Mouse (Mus musculus): ENCODE results near the gene Ifnl2. TPM values are rescaled to one million over a fixed set of nuclear protein-coding genes. Genes with fewer than 3 reads are reported as not detected.

Gene Ifnl2
- polyA plus RNA-seq, 2 experiments from 2014 or later: not detected

- ATAC-seq: no peak
These were observed 19.4 kb downstream of the Ifnl2 start for GRCm38 (mm10) chr7:28490903-28491302.

GRCm38 (mm10) chr7:28490410-28490809 is 19.8 kb downstream of the Ifnl2 start:
- ATAC-seq: peak; percentile 45

DNA sequence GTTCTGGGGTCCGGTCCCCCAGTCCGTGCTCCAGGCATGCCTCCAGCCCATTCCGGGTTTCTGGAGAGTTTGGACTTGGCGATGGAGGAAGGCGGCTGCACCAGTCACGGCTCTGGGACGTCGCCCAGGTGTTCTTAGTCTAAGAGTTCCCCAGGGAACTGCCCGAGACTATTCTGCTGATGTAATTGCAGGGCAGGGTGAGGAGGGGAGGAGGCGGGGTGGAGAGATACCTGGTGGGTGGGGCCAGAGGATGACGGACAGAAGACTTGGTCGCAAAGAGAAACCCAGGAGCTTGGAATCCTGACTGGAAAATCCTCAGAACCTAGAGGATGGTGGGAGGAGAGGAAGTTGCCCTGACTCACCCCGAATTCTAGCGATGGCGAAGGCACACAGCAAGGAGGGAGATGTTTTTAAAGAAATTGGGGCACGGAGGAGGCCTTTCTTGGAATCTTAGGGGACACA is 22.2 kb downstream of the Ifnl2 start:
- ATAC-seq: no peak

GRCm38 (mm10) chr7:28484192-28484591 is 26.1 kb downstream of the Ifnl2 start:
- ATAC-seq: no peak

- ATAC-seq: no peak
These were observed 27.4 kb downstream of the Ifnl2 start for GRCm38 (mm10) chr7:28482854-28483253.

DNA sequence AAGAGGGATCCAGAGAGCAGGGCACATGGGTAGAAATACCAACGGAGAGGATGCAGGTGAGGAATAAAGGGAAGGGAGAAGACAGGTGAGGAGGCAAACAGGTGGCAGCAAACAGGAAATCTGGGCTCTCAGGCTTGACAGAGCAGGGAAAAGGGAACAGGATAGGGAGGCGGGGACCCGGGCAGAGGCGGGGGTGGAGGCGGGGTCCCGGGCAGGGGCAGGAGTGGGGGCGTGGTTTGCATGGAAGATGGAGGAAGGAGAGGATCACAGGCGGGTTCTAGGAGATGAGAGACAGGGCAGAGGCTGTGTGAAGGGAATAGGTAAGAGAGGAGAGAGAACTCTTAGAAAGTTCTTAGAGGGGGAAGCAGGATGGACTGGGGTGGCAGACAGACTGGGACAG is 31.4 kb downstream of the Ifnl2 start:
- ATAC-seq: no peak

DNA sequence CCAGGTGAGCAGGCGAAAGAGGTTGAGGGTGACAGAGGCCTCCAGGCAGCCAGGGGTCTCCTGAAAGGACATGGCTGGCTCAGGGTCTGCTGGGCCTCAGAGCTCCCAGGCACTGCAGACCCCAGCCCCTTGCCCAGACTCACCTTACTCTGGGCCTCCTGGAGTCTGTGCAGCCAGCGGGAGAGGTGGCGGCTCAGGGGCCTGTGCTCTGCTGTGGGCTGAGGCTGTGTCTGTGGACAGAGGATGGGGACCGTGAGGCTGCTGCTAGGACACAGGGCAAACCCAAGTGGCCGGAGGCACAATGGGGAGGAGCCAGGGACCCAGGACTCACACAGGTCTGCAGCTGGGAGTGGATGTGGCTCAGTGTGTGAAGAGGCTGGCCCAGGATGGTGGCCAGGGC is 32.9 kb downstream of the Ifnl2 start:
- ATAC-seq: no peak

GRCm38 (mm10) chr7:28476191-28476590 is 34.1 kb downstream of the Ifnl2 start:
- ATAC-seq: no peak

DNA sequence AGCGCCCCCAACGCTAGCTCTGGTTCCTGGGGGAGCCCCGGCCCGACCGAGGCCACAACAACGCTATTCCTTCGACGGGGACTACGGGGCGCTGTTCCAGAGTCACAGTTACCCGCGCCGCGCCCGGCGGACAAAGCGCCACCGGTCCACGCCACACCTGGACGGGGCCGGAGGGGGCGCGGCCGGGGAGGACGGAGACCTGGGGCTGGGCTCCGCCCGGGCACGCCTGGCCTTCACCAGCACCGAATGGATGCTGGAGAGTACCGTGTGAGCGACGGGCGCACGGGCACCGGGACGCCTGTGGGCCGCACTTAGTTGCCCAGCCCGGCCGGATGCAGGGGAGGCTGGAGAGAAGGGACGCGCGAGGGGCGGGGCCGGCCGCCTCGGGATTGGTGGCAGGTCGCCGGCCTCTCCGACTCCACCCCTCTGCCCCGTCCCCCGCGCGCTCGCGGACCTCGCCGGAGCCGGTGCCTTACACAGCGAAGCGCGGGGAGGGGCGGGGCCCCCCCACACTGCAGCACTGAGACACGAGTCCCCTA is 43.0 kb downstream of the Ifnl2 start:
- peak; percentile 26 for ATAC-seq

DNA sequence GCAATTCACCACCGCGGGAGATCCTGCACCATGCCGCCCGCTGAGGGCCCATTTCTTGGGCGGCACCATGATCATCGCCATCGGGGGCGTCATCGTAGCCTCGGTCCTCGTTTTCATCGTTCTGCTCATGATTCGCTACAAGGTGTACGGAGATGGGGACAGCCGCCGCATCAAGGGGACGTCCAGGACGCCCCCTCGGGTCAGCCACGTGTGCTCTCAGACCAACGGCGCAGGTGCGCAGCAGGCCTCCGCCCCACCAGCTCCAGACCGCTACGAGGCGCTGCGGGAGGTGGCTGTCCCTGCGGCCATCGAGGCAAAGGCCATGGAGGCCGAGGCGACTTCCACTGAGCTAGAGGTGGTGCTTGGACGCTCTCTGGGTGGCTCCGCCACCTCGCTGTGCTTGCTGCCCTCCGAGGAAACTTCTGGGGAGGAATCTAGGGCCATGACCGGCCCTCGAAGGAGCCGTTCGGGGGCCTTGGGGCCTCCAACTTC is 43.5 kb downstream of the Ifnl2 start:
- ATAC-seq: no peak

DNA sequence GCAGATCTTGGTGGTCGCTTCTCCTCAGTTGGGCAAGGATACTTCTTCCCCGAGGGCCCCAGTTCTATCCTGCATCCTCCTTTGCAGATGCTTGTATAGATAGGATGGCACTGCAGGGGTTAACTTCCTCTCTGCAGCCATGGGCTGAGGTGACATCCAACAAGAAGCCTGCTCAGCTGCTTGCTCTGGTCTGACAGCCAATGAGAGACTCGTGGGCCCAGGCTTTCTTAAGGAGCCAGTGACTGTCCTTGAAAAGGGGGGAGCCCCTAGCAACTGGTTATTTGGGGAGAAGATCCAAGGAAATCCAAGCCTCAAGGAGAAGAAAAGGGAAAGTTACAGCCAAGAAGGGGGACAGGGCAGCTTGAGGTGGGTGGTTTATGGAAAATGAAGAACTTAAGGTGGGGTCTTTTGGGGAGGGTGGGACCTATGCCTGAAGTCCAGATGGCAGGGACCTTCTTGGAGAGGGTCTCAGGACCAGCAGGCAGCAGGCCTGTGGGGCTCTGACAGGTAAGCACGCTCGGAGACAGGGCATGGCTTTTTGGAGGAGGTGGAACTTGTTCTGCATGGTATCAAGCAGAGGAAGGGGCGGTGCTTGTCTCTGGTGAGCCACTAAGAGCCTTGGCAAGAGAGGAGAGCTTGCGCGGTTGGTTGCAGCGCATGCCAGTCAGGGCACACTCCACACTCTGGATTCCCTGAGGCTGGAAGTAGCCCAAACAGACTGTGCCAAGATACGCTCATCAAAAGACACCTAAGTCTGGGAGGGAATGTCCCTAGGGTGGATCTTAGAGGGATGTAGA is 45.6 kb downstream of the Ifnl2 start:
- no peak for ATAC-seq

GRCm38 (mm10) chr7:28462769-28463168 is 47.5 kb downstream of the Ifnl2 start:
- ATAC-seq: no peak

GRCm38 (mm10) chr7:28460361-28460760 is 49.9 kb downstream of the Ifnl2 start:
- ATAC-seq: no peak

Other genes starting within 250 kb of the Ifnl2 start
- gene Eid2, start 242.6 kb downstream of the Ifnl2 start, polyA plus RNA-seq (2017; shearing (Covaris generic)): under 1 TPM in 1 of 2 experiments, not detected in 1; 0.62 TPM
- 1 to 10 TPM in 1 of 2 experiments, under 1 TPM in 1; 0.94 to 1.8 TPM for gene Eid2b, start 232.7 kb downstream of the Ifnl2 start, polyA plus RNA-seq (2017; shearing (Covaris generic))
- gene Selenov, start 219.3 kb downstream of the Ifnl2 start, polyA plus RNA-seq (2017; shearing (Covaris generic)): not detected
- not detected for gene Dll3, start 208.2 kb downstream of the Ifnl2 start, polyA plus RNA-seq (2017; shearing (Covaris generic))
- 10 to 100 TPM; 35.3 to 36.3 TPM for gene Timm50, start 198.4 kb downstream of the Ifnl2 start, polyA plus RNA-seq (2017; shearing (Covaris generic))
- gene Supt5, start 171.7 kb downstream of the Ifnl2 start, polyA plus RNA-seq (2017; shearing (Covaris generic)): 100 to 1,000 TPM; 121 to 229 TPM
- gene Rps16, start 159.8 kb downstream of the Ifnl2 start, polyA plus RNA-seq (2017; shearing (Covaris generic)): 1,000 to 10,000 TPM; 1,259 to 1,457 TPM
- gene Plekhg2, start 137.9 kb downstream of the Ifnl2 start, polyA plus RNA-seq (2017; shearing (Covaris generic)): 100 to 1,000 TPM in 1 of 2 experiments, 10 to 100 TPM in 1; 65.5 to 110 TPM
- gene Zfp36, start 130.2 kb downstream of the Ifnl2 start, polyA plus RNA-seq (2017; shearing (Covaris generic)): 100 to 1,000 TPM; 156 to 341 TPM
- gene Med29, start 117.7 kb downstream of the Ifnl2 start, polyA plus RNA-seq (2017; shearing (Covaris generic)): 10 to 100 TPM; 25.8 to 27.5 TPM
- gene Paf1, start 117.5 kb downstream of the Ifnl2 start, polyA plus RNA-seq (2017; shearing (Covaris generic)): 10 to 100 TPM; 55.6 to 71.0 TPM
- gene Gmfg, start 73.0 kb downstream of the Ifnl2 start, polyA plus RNA-seq (2017; shearing (Covaris generic)): 100 to 1,000 TPM; 406 to 454 TPM
- not detected for gene Lrfn1, start 58.5 kb downstream of the Ifnl2 start, polyA plus RNA-seq (2017; shearing (Covaris generic))
- gene Ifnl3, start 12.4 kb upstream of the Ifnl2 start, polyA plus RNA-seq (2017; shearing (Covaris generic)): not detected
- not detected for gene Sycn, start 30.4 kb upstream of the Ifnl2 start, polyA plus RNA-seq (2017; shearing (Covaris generic))
- gene Nccrp1, start 36.8 kb upstream of the Ifnl2 start, polyA plus RNA-seq (2017; shearing (Covaris generic)): not detected
- 1 to 10 TPM; 7.4 to 7.5 TPM for gene Samd4b, start 87.7 kb upstream of the Ifnl2 start, polyA plus RNA-seq (2017; shearing (Covaris generic))
- 1 to 10 TPM; 1.9 to 2.1 TPM for gene Pak4, start 87.7 kb upstream of the Ifnl2 start, polyA plus RNA-seq (2017; shearing (Covaris generic))
- gene Acp7, start 120.9 kb upstream of the Ifnl2 start, polyA plus RNA-seq (2017; shearing (Covaris generic)): not detected
- 1 to 10 TPM; 1.6 to 2.2 TPM for gene Fbxo27, start 182.4 kb upstream of the Ifnl2 start, polyA plus RNA-seq (2017; shearing (Covaris generic))
- 10 to 100 TPM in 1 of 2 experiments, 1 to 10 TPM in 1; 9.8 to 15.6 TPM for gene Fbxo17, start 206.3 kb upstream of the Ifnl2 start, polyA plus RNA-seq (2017; shearing (Covaris generic))
- gene Mrps12, start 231.4 kb upstream of the Ifnl2 start, polyA plus RNA-seq (2017; shearing (Covaris generic)): 10 to 100 TPM; 66.3 to 68.5 TPM
- 10 to 100 TPM in 1 of 2 experiments, 1 to 10 TPM in 1; 8.5 to 11.7 TPM for gene Sars2, start 231.5 kb upstream of the Ifnl2 start, polyA plus RNA-seq (2017; shearing (Covaris generic))
- gene Ccer2, start 245.7 kb upstream of the Ifnl2 start, polyA plus RNA-seq (2017; shearing (Covaris generic)): not detected